Mouse (Mus musculus) cerebellum, adult 11-12 months (tissue): ENCODE data around the gene Sh3gl2.

Experiments
- DNase-seq: peaks from one replicate; pipeline ENCODE4 v3.0.0; 2022

Sh3gl2 gene

DNA sequence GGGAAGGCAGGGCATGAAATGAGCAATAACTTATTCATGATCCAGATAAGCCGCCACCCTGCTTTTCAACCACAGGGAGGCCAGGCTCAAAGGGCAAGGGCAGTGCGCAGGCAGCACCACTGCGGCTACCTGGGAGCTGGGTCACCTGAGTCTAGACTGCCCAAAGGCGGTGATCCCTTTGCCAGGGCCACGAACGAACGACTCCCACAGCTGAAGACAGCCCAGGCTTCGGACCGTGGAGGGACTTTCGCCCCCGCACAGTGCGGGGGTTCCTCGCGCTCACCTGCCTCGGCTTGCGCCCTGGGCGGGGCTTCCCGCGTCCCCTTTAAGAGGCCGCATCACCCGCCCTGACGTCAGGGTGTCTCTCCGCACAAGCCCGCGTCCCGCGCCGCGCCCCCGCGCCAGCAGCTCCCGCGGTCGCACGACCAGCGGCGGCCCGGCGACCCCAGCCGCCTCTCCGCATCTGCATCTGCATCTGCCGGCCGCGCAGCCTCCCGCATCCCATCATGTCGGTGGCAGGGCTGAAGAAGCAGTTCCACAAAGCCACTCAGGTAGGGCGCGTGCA, at the start of gene Sh3gl2:
Gene Sh3gl2 (plus strand): TSS at position 56 of the 565 bp plus-strand sequence.
- peak; percentile 90 for DNase-seq

DNA sequence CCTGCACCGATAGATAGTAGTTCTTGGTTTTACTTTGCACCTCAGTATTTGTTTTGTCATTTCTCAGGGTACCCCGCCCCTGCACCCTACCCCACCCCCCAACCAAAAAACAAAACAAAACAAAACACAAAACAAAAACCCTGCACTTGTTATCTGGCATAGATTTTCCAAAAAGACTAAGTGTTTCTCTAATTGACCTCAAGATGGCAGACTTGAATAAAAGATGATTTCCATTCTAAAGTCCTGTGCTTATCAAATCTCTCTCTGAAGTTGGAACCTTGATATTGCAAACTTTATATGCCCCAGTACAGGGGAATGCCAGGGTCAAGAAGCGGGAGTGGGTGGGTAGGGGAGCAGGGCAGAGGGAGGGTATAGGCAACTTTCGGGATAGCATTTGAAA, 43.8 kb upstream of the Sh3gl2 start:
- DNase-seq, result no peak

- DNase-seq, result peak; percentile 70
Observed at GRCm38 (mm10) chr4:85162468-85163312, 42.2 kb upstream of the Sh3gl2 start.

DNA sequence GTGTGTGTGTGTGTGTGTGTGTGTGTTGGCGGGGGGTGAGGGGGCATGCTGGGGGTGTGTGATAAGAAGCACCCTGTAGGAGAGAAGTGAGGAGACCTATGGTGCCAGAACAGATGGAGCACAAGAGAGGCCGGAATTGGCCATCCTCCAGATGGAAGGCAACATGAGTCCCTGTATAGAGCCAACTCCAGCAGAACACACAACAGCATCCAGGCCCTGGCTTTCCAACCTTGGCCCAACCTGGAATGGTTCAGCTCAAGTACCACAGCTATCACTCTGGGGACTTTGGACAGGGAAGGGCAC, 41.7 kb upstream of the Sh3gl2 start:
- DNase-seq, result peak; percentile 94

DNA sequence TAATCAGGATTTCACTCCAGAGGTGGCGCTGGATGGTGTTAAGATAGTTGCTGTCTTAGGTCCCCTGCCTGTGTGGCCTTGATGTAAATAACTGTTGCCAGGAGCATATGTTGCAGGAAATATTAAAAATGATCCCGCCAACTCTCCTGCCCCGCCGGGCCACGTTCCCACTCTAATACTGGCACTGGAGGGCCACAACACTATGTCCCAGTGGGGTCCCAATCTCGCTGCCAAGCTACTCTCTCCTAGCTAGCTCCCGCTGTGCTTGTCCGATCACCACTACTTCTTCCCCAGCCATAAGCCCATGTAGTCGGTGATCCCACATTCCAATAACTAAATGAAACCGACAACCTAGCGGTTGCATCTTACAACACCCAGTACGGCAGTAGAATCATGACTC, 36.9 kb upstream of the Sh3gl2 start:
- peak; percentile 87 for DNase-seq

GRCm38 (mm10) chr4:85175466-85175865, 29.5 kb upstream of the Sh3gl2 start:
- DNase-seq, result no peak

DNA sequence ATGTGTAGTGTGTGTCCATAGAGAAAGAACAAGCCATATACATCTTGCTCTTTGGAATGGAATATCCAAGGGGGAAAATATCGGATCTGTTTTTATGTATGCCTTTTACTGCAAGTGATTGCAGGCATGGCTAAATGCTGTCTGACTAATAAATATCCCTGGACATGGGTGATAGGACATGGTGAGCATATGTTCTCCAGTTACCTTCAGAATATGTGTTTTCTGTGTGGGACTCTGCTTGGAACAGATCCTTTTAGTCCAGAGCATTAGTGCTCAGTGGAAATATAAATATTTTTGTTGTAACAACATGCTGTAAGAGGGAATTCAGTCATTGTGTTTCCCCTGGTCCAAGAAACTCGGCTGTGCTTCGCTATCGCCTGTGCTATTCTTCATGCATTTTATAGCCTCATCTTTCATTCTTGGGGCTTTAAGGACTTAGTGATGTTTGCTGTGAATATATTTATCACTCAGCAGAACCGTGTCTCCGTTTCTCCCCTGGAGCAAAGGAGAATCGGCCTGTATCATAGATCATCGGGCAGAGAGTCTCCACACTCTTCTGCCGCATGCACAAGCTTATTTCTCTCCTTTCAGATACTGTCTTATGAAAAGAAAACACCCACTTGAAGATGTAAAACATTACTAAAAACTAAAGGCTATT, 26.4 kb upstream of the Sh3gl2 start:
- no peak for DNase-seq

DNA sequence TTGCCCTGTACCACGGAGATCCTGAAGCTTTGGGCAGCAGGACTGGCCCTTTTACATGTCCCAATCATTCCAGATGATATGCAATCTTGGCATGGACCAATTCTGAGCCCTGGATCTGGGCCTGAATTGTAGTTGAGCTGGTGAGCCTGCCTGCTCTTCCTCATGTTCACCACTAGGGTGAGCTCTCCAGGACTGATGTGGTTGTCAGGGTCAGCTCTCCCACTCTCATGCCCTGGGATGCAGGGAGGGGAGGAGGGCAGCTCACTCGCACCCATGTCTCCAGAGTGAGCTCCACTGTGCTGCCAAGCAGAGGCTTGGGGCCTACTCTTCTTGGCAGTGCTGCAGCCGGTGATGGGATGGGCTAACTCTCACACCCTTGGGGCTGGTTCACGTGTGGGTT, 18.9 kb upstream of the Sh3gl2 start:
- DNase-seq, result no peak

GRCm38 (mm10) chr4:85196201-85196600, 8.7 kb upstream of the Sh3gl2 start:
- DNase-seq, result no peak

DNA sequence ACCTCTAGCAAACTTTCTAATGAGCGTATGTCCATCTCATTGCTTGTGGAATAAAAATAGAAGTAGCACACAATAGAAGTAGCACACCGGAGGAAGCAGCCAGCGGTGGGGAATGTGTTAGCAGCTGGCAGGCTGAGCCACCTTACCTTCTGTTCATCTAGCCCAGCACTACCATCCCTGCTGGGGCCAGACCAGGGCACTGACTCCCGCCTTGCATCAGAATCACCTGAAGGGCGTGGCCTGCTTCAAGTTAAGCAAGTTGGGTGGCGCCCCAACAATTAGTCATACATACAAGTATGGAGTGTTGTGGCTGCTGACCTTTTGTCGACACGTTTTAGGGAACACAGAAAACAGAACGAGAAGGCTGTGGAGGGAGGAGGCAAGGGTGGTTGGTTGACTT, 6.5 kb upstream of the Sh3gl2 start:
- DNase-seq, result no peak

GRCm38 (mm10) chr4:85202582-85202981, 2.3 kb upstream of the Sh3gl2 start:
- no peak for DNase-seq

- peak; percentile 79 for DNase-seq
Observed at GRCm38 (mm10) chr4:85205636-85206211, 798 bp downstream of the Sh3gl2 start.

DNA sequence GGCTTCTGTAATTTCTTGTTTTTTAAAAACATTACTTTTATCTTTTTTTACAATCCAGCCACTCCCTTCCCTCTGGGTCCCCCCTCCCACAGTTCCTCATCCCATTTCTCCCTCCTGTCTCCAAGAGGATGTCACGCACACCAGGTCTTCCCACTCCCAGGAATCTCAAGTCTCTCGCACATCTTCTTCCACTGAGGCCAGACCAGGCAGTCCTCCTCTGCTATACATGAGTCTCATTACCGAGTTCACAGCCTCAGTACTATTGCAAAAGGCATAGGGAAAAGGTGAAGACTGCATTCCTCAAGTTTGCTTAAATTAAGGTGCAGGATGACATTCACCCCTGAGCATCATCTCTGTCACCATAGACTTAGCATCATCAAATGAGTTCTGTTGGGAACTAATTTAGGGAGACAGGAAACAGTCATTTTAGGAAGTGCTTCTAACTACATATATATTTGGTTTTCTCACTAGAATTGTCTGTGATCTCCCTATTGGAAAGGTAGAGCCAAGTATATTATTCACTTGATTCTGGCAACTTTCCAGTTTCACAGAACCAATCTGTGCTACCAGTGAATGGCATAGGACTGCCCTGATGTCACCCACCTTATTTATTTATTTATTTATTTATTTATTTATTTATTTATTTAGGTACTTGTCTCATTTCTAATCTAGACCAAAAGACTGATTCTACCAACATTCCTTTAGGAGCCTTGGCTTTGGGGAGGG, 1.9 kb downstream of the Sh3gl2 start:
- DNase-seq, result peak; percentile 47

DNA sequence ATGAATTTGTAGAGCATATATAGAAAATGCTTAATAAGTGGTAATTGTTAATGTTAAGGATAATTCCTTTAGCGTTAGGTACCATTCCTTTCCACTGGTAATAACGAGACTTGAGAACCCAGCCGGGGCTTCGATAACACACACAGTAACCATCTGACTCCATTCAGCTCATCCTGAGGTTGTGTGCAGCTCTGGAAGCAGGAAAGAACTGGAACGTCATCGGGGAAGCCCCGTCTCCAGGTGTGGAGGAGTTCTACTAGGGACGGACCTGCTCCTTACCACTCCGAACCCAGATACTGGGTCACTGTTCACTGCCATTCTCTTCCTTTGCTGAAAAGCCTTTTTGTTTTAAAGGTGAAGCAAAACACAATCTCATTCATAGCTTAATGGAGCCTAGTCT, 2.6 kb downstream of the Sh3gl2 start:
- no peak for DNase-seq

- DNase-seq, result no peak
Observed at GRCm38 (mm10) chr4:85208531-85208930, 3.6 kb downstream of the Sh3gl2 start.

DNA sequence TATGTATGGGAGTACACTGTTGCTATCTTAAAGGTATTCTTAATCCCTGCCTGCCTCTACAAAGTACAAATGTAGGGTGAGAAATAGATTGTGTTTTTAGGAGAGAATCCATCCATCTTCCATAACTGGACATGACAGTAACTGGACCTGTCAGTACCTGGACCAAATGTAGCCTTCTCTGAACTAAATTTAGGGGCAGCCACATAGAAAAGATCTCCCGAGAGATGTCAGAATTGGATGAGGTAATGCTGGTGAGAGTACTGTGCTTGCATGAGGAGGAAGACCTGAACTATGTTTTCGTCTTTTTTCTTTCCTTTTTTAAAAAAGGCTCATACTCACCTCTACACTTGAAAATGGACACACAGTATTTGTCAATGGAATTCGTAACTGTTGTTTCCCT, 6.0 kb downstream of the Sh3gl2 start:
- DNase-seq, result no peak

DNA sequence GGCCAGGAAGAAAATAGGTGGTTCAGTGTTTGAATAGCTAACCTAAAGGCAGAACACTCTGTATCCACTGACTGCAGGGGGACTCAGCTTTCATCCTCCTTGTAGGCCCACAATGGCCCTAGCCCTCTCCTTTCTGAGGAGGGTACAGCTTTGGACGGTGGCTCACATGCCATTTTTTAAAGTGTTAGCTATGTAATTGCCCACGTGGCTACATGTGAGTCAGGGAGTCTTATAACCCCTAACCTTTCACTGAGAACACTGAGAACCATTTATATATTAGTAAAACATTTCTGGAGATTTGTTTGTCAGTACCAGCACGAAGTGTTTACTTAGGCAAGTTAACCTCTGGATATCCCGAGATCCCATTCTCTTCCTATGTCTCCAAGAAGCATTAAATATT, 12.1 kb downstream of the Sh3gl2 start:
- no peak for DNase-seq

DNA sequence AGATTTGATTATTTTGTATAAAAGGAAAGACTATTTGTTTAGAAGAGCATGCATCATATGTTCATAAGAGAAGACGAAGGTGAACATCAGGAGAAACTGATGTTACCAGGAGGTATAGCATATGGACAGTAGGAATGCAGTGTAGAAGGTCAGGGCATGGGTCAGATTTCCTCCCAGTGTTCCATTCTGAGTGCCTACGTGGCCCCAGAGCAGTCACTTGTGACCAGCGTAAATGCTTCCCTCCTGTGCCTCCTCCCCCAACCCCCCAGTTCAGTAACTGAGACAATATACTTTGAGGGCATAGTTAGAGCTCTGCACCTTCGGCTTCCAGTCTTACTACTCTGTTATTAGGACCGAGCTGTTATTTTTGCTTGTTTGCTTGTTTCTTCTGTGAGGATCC, 17.8 kb downstream of the Sh3gl2 start:
- no peak for DNase-seq

- DNase-seq, result no peak
Observed at GRCm38 (mm10) chr4:85226731-85227130, 21.8 kb downstream of the Sh3gl2 start.

DNA sequence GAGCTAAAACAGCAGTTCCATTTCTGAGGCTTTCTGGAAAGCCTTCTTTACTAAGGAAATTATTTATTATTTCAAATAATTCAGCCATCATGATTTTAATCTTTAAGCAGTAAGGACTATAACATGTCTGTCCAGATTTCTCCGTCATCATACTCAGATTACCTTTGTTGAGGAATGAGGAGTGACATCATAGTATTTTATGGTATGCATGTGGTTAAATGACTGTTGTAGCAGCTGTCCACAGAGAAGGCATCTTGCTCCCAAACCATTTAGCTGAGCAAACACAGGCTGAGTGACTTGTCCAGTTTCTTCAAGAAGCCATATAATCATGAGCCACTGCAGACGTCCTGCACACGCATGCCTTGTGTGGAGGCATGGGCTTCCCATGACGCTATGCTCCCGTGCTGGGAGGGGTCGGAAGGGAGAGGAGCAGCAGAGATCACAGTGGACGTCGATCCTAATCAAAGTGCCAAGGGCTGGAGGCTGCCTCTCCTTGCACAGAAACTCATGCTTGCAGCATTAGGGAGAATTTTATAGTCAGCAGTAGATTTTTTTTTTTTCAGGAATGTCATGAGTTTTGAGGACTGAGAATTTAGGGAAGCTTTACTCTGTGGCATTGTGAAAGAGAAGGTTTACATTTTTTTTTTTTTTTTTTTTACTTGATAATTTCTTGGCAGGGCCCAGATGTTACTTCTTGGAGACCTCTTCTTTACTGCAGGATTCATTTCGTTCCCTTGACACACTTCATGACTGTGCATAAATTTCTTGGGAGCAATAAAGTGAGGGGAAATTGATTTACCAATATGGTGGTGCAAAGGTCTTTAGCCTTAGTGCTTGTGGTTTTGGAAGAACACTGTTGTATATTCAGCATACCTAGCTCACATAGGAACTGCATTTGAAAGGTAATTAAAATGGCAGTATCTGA, 23.0 kb downstream of the Sh3gl2 start:
- DNase-seq, result no peak

DNA sequence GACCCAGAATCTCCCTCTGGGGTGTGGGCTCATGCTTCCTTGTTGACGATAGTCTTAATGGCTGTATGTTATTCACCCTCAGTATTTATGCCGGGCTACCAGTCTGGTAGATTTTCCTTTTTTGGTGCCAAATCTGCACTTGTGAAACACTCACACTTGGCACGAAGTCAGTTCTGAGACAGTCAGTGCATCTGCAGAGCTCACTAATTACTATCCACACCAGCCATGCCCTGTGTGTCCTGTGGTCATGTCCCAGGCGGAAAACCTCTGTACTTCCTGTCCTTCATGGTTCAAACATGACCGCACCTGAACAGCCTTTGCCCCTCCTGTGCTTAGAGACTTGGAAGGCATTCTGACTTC, 23.6 kb downstream of the Sh3gl2 start:
- no peak for DNase-seq
